Mouse (Mus musculus) midbrain, postnatal 0 days (tissue): ENCODE data around the gene Efcc1. TPM values are rescaled to one million over a fixed set of nuclear protein-coding genes. Genes with fewer than 3 reads are reported as not detected.

Experiments used
- ATAC-seq: fragments of 200-750 bp; cut with Nextera tagmentation; 2 replicates; pipeline ENCODE4 v1.8.0; 2017; ENCODE audit warnings: moderate number of reproducible peaks, mild to moderate bottlenecking, moderate TSS enrichment, moderate library complexity; ENCODE audit not compliant: low FRiP score
- DNase-seq: peaks from one replicate; pipeline ENCODE4 v3.0.0-alpha.2; 2015; ENCODE audit warnings: low spot score
- H3K27ac ChIP-seq: fragments of 300-500 bp; sonication (generic); 2 replicates; pipeline ENCODE4 v1.5.1; 2014; ENCODE audit warnings: low read depth, mild to moderate bottlenecking, low read length, mixed read lengths
- H3K27me3 ChIP-seq: fragments of 300-500 bp; sonication (generic); 2 replicates; pipeline ENCODE4 v1.6.1; 2014; ENCODE audit warnings: low read length, control low read depth, mixed read lengths; ENCODE audit not compliant: insufficient read depth
- H3K36me3 ChIP-seq: fragments of 300-500 bp; sonication (generic); 2 replicates; pipeline ENCODE4 v1.6.1; 2014; ENCODE audit warnings: low read length, control low read depth, mixed read lengths; ENCODE audit not compliant: insufficient read depth
- H3K4me1 ChIP-seq: fragments of 300-500 bp; sonication (generic); 2 replicates; pipeline ENCODE4 v1.6.1; 2014; ENCODE audit warnings: mild to moderate bottlenecking, control low read depth, antibody characterized with exemption, low read length, mixed read lengths; ENCODE audit not compliant: insufficient read depth
- H3K4me2 ChIP-seq: fragments of 300-500 bp; sonication (generic); 2 replicates; pipeline ENCODE4 v1.6.1; 2014; ENCODE audit warnings: low read depth, mild to moderate bottlenecking, low read length, mixed read lengths; ENCODE audit not compliant: poor library complexity, severe bottlenecking
- H3K4me3 ChIP-seq: fragments of 300-500 bp; sonication (generic); 2 replicates; pipeline ENCODE4 v1.5.1; 2014; ENCODE audit warnings: low read depth, mild to moderate bottlenecking, low read length, moderate library complexity
- H3K9ac ChIP-seq: fragments of 300-500 bp; sonication (generic); replicated peaks from 2 replicates; pipeline ENCODE4 v1.6.1; 2014; ENCODE audit warnings: mild to moderate bottlenecking, low read length, moderate library complexity, mixed read lengths; ENCODE audit not compliant: poor library complexity, severe bottlenecking
- H3K9me3 ChIP-seq: fragments of 300-500 bp; sonication (generic); 2 replicates; pipeline ENCODE4 v1.6.1; 2016; ENCODE audit warnings: low read length, control low read depth
- CTCF ChIP-seq: IDR thresholded peaks from 2 replicates; pipeline ENCODE4 v1.5.1; 2016; ENCODE audit warnings: antibody characterized with exemption, mild to moderate bottlenecking
- WGBS: fragments of 180-500 bp; shearing (Covaris S2); extraction: QIAGEN DNeasy Blood & Tissue Kit; methylation state at CpG from one replicate; pipeline ENCODE4 v1.1.7; 2014; 5-methylcytosine and 5-hydroxymethylcytosine counted together
- polyA plus RNA-seq: library from polyadenylated mRNA; unstranded; fragments of >200 nt; fragmentation: Nextera tagmentation; extraction: Ambion mirVana; gene quantifications from 2 replicates; pipeline ENCODE4 v1.2.1, GENCODE M21; 2015
- total RNA-seq: library from RNA; depleted of rRNA; stranded (reverse); fragments of >200 nt; gene quantifications from 2 replicates; pipeline ENCODE4 v1.2.3, GENCODE M21; 2014

Efcc1 gene
- total and polyA plus RNA-seq, 2 experiments from 2014 or later: 11.2 to 15.8 TPM

- H3K9ac ChIP-seq: no peak overlapping the region
- TF ChIP-seq CTCF: no peak
- no peaks in the 10 kb centered on the region for H3K27me3 ChIP-seq
- DNase-seq (no peak), ATAC-seq (no peak)
- H3K4me2 ChIP-seq: no peak overlapping the region
- H3K9me3 ChIP-seq: no peaks in the 10 kb centered on the region
- no peak overlapping the region for H3K27ac ChIP-seq
- 87% methylated on average over 6 of the region's 6 CpGs for WGBS
- H3K36me3 ChIP-seq: peaks cover 9% of the 10 kb centered on the region; the same call in 1 of the 2 replicates
- H3K4me3 ChIP-seq: no peak overlapping the region
- no peaks in the 10 kb centered on the region for H3K4me1 ChIP-seq
These were observed 20.9 kb downstream of the Efcc1 start for GRCm38 (mm10) chr6:87751574-87751973.

DNA sequence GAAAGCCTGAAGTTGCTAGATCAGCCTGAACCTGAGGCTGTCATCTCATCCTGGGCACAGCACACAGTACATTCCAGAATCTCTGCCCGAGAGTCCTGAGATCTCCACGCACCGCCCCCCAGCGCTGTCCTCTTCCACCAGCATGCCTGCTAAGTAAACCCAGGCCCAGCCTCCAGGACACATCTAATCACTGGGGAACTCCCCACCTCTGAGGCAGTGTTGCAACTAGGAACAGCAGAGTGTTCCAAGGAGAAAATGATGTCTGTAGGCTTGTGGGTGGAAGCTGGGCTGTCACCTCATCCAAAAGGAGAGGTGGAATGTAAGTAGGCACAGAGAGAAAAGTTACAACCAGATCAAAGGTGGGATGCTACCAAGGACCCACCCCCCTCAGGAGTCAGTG is 24.5 kb downstream of the Efcc1 start:
- TF ChIP-seq CTCF: no peak
- H3K27me3 ChIP-seq: no peaks in the 10 kb centered on the region
- no peak overlapping the region for H3K4me2 ChIP-seq
- no peak for ATAC-seq
- no peak for DNase-seq
- no peaks in the 10 kb centered on the region for H3K4me1 ChIP-seq
- no peak overlapping the region for H3K9ac ChIP-seq
- 96% methylated on average over 4 of the region's 4 CpGs for WGBS
- H3K9me3 ChIP-seq: no peaks in the 10 kb centered on the region
- H3K36me3 ChIP-seq: peaks cover 11% of the 10 kb centered on the region; the same call in 1 of the 2 replicates
- no peak overlapping the region for H3K4me3 ChIP-seq
- H3K27ac ChIP-seq: no peak overlapping the region

DNA sequence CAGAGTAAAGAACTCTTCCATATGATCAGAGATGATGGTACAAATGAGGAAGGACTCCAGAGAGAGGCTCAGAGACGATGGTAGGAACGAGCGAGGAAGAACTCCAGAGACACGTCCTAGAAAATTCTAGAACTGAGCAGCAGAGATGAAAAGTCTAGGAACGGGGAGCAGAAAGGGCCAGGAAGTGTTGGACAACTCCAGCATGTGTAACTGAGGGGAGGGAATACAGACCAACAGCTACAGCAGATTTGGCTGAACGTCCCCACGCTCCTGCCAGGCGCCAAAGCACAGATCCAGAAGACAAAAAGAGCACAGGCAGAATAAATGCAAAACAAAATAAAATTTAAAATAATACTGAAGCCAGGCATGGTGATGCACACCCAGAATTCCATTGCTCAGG is 26.2 kb downstream of the Efcc1 start:
- DNase-seq (no peak), ATAC-seq (no peak)
- Histone ChIP-seq H3K27me3 (no peaks in the 10 kb centered on the region), H3K27ac (no peak overlapping the region), H3K4me1 (no peaks in the 10 kb centered on the region), H3K9ac (no peak overlapping the region), H3K36me3 (peaks cover 6% of the 10 kb centered on the region; the same call in 1 of the 2 replicates), H3K9me3 (no peaks in the 10 kb centered on the region), H3K4me2 (no peak overlapping the region), H3K4me3 (no peak overlapping the region)
- 90% methylated on average over 8 of the region's 8 CpGs for WGBS
- no peak for TF ChIP-seq CTCF

GRCm38 (mm10) chr6:87759404-87759803 is 28.7 kb downstream of the Efcc1 start:
- H3K27me3 ChIP-seq: no peaks in the 10 kb centered on the region
- ATAC-seq (no peak), DNase-seq (no peak)
- no peak overlapping the region for H3K27ac ChIP-seq
- H3K4me2 ChIP-seq: no peak overlapping the region
- WGBS: 67% methylated on average over 3 of the region's 3 CpGs
- no peaks in the 10 kb centered on the region for H3K4me1 ChIP-seq
- no peak overlapping the region for H3K4me3 ChIP-seq
- H3K9ac ChIP-seq: no peak overlapping the region
- H3K9me3 ChIP-seq: no peaks in the 10 kb centered on the region
- TF ChIP-seq CTCF: no peak
- peaks cover 5% of the 10 kb centered on the region; the same call in 1 of the 2 replicates for H3K36me3 ChIP-seq

DNA sequence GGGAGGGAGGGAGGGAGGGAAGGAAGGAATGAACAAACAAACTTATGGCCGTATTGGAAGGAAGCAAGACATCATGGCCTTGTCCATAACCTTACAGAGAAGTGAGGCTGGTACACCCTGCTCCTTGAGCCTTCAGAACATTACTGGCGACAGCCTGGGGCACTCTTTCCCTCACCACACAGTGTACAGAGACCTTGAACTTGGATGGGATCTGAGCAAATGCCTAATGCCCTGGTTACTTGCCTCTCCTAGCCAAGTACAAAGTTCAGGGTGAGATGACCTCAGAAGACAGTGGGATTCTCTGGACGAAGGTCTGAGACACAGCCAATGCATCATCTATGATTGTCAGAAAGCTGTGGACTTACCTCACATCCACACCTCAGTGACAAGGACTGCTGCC is 29.2 kb downstream of the Efcc1 start:
- DNase-seq (no peak), ATAC-seq (no peak)
- H3K4me1 ChIP-seq: no peaks in the 10 kb centered on the region
- H3K4me3 ChIP-seq: no peak overlapping the region
- H3K9ac ChIP-seq: no peak overlapping the region
- H3K4me2 ChIP-seq: no peak overlapping the region
- no peak overlapping the region for H3K27ac ChIP-seq
- no peaks in the 10 kb centered on the region for H3K9me3 ChIP-seq
- WGBS: 83% methylated on average over 3 of the region's 3 CpGs
- H3K27me3 ChIP-seq: no peaks in the 10 kb centered on the region
- peaks cover 4% of the 10 kb centered on the region; the same call in 1 of the 2 replicates for H3K36me3 ChIP-seq
- no peak for TF ChIP-seq CTCF

GRCm38 (mm10) chr6:87762161-87762560 is 31.5 kb downstream of the Efcc1 start:
- H3K4me1 ChIP-seq: no peaks in the 10 kb centered on the region
- H3K4me3 ChIP-seq: no peak overlapping the region
- H3K9ac ChIP-seq: no peak overlapping the region
- no peak overlapping the region for H3K27ac ChIP-seq
- ATAC-seq: no peak
- H3K36me3 ChIP-seq: no peaks in the 10 kb centered on the region
- H3K27me3 ChIP-seq: no peaks in the 10 kb centered on the region
- no peaks in the 10 kb centered on the region for H3K9me3 ChIP-seq
- TF ChIP-seq CTCF: no peak
- H3K4me2 ChIP-seq: no peak overlapping the region
- 93% methylated on average over 5 of the region's 5 CpGs for WGBS
- no peak for DNase-seq
